Mouse (Mus musculus): ENCODE results near the gene Sap30. TPM values are rescaled to one million over a fixed set of nuclear protein-coding genes. Genes with fewer than 3 reads are reported as not detected.

The Sap30 gene
- total RNA-seq, 1 experiment, result 76.8 TPM

GRCm38 (mm10) chr8:57478406-57478805, 9.3 kb downstream of the Sap30 start:
- no peak for TF ChIP-seq ZC3H11A (IDR thresholded peaks at IDR 0.05; ENCODE audit: borderline replicate concordance, low read depth, low read length)
- no peak for TF ChIP-seq ZNF384 (IDR thresholded peaks at IDR 0.05; ENCODE audit: low read depth, low read length)
- TF ChIP-seq HCFC1 (IDR thresholded peaks at IDR 0.05; ENCODE audit: borderline replicate concordance, insufficient read depth, low read length), result no peak
- TF ChIP-seq CHD2 (IDR thresholded peaks at IDR 0.05; ENCODE audit: low read depth, low read length), result no peak
- TF ChIP-seq MAFK (IDR thresholded peaks at IDR 0.05; ENCODE audit: insufficient read depth, low read depth, low read length), result no peak
- H3K9me3 ChIP-seq (ENCODE audit: control insufficient read depth, insufficient read depth, low read depth, low read length), result no peaks in the 10 kb centered on the region

GRCm38 (mm10) chr8:57473751-57474150, 13.9 kb downstream of the Sap30 start:
- Histone ChIP-seq H3K9ac (ENCODE audit: insufficient read depth, low read depth, low read length, poor library complexity, severe bottlenecking) (no peak overlapping the region), H3K9me3 (ENCODE audit: control insufficient read depth, insufficient read depth, low read depth, low read length) (no peaks in the 10 kb centered on the region), H3K4me3 (ENCODE audit: insufficient read depth in 1 of 2, low read depth in 1 of 2, low read length in 2 of 2, poor library complexity in 1 of 2, severe bottlenecking in 1 of 2) (no peak overlapping the region), H3K36me3 (ENCODE audit: control insufficient read depth, insufficient read depth, low read length, poor library complexity, severe bottlenecking) (no peaks in the 10 kb centered on the region), H3K4me1 (ENCODE audit: control insufficient read depth in 2 of 2, insufficient read depth in 2 of 2, low read length in 2 of 2, poor library complexity in 1 of 2) (no peaks in the 10 kb centered on the region), H3K27ac (ENCODE audit: insufficient read depth, low read depth, low read length, poor library complexity, severe bottlenecking) (no peak overlapping the region)
- in situ Hi-C loops (cut with MboI; ENCODE audit: low sequenced_read_pairs in 2 of 2, unreplicated experiment in 2 of 2), result no loop called here
- no peak for DNase-seq (ENCODE audit: low read depth, low spot score)
- TF ChIP-seq CHD2 (IDR thresholded peaks at IDR 0.05; ENCODE audit: low read depth, low read length) (no peak), ZC3H11A (IDR thresholded peaks at IDR 0.05; ENCODE audit: borderline replicate concordance, low read depth, low read length) (no peak), HCFC1 (IDR thresholded peaks at IDR 0.05; ENCODE audit: borderline replicate concordance, insufficient read depth, low read length) (no peak), ZNF384 (IDR thresholded peaks at IDR 0.05; ENCODE audit: low read depth, low read length) (no peak), MAFK (IDR thresholded peaks at IDR 0.05; ENCODE audit: insufficient read depth, low read depth, low read length) (no peak)

More at GRCm38 (mm10) chr8:57478406-57478805, 9.3 kb downstream of the Sap30 start:
- Histone ChIP-seq H3K9ac (ENCODE audit: insufficient read depth, low read depth, low read length, poor library complexity, severe bottlenecking) (no peak overlapping the region), H3K4me1 (ENCODE audit: control insufficient read depth in 2 of 2, insufficient read depth in 2 of 2, low read length in 2 of 2, poor library complexity in 1 of 2) (peaks cover 0 to 2% of the 10 kb centered on the region in 2 experiments; a peak in 1 of 4 replicates), H3K36me3 (ENCODE audit: control insufficient read depth, insufficient read depth, low read length, poor library complexity, severe bottlenecking) (peaks cover 6% of the 10 kb centered on the region), H3K4me3 (ENCODE audit: insufficient read depth in 1 of 2, low read depth in 1 of 2, low read length in 2 of 2, poor library complexity in 1 of 2, severe bottlenecking in 1 of 2) (no peak overlapping the region), H3K27ac (ENCODE audit: insufficient read depth, low read depth, low read length, poor library complexity, severe bottlenecking) (no peak overlapping the region)
- in situ Hi-C loops (cut with MboI; ENCODE audit: low sequenced_read_pairs in 2 of 2, unreplicated experiment in 2 of 2), result no loop called here
- no peak for DNase-seq (ENCODE audit: low read depth, low spot score)

GRCm38 (mm10) chr8:57470863-57471262, 16.8 kb downstream of the Sap30 start:
- no peaks in the 10 kb centered on the region for H3K9me3 ChIP-seq (ENCODE audit: control insufficient read depth, insufficient read depth, low read depth, low read length)
- H3K36me3 ChIP-seq (ENCODE audit: control insufficient read depth, insufficient read depth, low read length, poor library complexity, severe bottlenecking), result no peaks in the 10 kb centered on the region
- no peaks in the 10 kb centered on the region for H3K4me1 ChIP-seq (ENCODE audit: control insufficient read depth in 2 of 2, insufficient read depth in 2 of 2, low read length in 2 of 2, poor library complexity in 1 of 2)
- TF ChIP-seq CHD2 (IDR thresholded peaks at IDR 0.05; ENCODE audit: low read depth, low read length) (no peak), ZNF384 (IDR thresholded peaks at IDR 0.05; ENCODE audit: low read depth, low read length) (no peak), HCFC1 (IDR thresholded peaks at IDR 0.05; ENCODE audit: borderline replicate concordance, insufficient read depth, low read length) (no peak), MAFK (IDR thresholded peaks at IDR 0.05; ENCODE audit: insufficient read depth, low read depth, low read length) (no peak), ZC3H11A (IDR thresholded peaks at IDR 0.05; ENCODE audit: borderline replicate concordance, low read depth, low read length) (no peak)
- H3K27ac ChIP-seq (ENCODE audit: insufficient read depth, low read depth, low read length, poor library complexity, severe bottlenecking), result no peak overlapping the region
- DNase-seq (ENCODE audit: low read depth, low spot score), result no peak
- in situ Hi-C loops (cut with MboI; ENCODE audit: low sequenced_read_pairs in 2 of 2, unreplicated experiment in 2 of 2), result no loop called here
- H3K4me3 ChIP-seq (ENCODE audit: insufficient read depth in 1 of 2, low read depth in 1 of 2, low read length in 2 of 2, poor library complexity in 1 of 2, severe bottlenecking in 1 of 2), result no peak overlapping the region
- no peak overlapping the region for H3K9ac ChIP-seq (ENCODE audit: insufficient read depth, low read depth, low read length, poor library complexity, severe bottlenecking)

- in situ Hi-C loops (cut with MboI; ENCODE audit: low sequenced_read_pairs in 2 of 2, unreplicated experiment in 2 of 2), result no loop called here
- H3K4me1 ChIP-seq (ENCODE audit: control insufficient read depth in 2 of 2, insufficient read depth in 2 of 2, low read length in 2 of 2, poor library complexity in 1 of 2), result no peaks in the 10 kb centered on the region
- no peaks in the 10 kb centered on the region for H3K36me3 ChIP-seq (ENCODE audit: control insufficient read depth, insufficient read depth, low read length, poor library complexity, severe bottlenecking)
- H3K9ac ChIP-seq (ENCODE audit: insufficient read depth, low read depth, low read length, poor library complexity, severe bottlenecking), result no peak overlapping the region
- no peaks in the 10 kb centered on the region for H3K9me3 ChIP-seq (ENCODE audit: control insufficient read depth, insufficient read depth, low read depth, low read length)
- no peak for DNase-seq (ENCODE audit: low read depth, low spot score)
- H3K27ac ChIP-seq (ENCODE audit: insufficient read depth, low read depth, low read length, poor library complexity, severe bottlenecking), result no peak overlapping the region
- H3K4me3 ChIP-seq (ENCODE audit: insufficient read depth in 1 of 2, low read depth in 1 of 2, low read length in 2 of 2, poor library complexity in 1 of 2, severe bottlenecking in 1 of 2), result no peak overlapping the region
- TF ChIP-seq MAFK (IDR thresholded peaks at IDR 0.05; ENCODE audit: insufficient read depth, low read depth, low read length) (no peak), CHD2 (IDR thresholded peaks at IDR 0.05; ENCODE audit: low read depth, low read length) (no peak), ZC3H11A (IDR thresholded peaks at IDR 0.05; ENCODE audit: borderline replicate concordance, low read depth, low read length) (no peak), ZNF384 (IDR thresholded peaks at IDR 0.05; ENCODE audit: low read depth, low read length) (no peak), HCFC1 (IDR thresholded peaks at IDR 0.05; ENCODE audit: borderline replicate concordance, insufficient read depth, low read length) (no peak)
Measured at GRCm38 (mm10) chr8:57468624-57469023, 19.0 kb downstream of the Sap30 start.

GRCm38 (mm10) chr8:57463757-57464156, 23.9 kb downstream of the Sap30 start:
- in situ Hi-C loops (cut with MboI; ENCODE audit: low sequenced_read_pairs in 2 of 2, unreplicated experiment in 2 of 2), result no loop called here

More at GRCm38 (mm10) chr8:57463757-57464156, 23.9 kb downstream of the Sap30 start:
- Histone ChIP-seq H3K36me3 (ENCODE audit: control insufficient read depth, insufficient read depth, low read length, poor library complexity, severe bottlenecking) (no peaks in the 10 kb centered on the region), H3K27ac (ENCODE audit: insufficient read depth, low read depth, low read length, poor library complexity, severe bottlenecking) (no peak overlapping the region), H3K9ac (ENCODE audit: insufficient read depth, low read depth, low read length, poor library complexity, severe bottlenecking) (no peak overlapping the region), H3K9me3 (ENCODE audit: control insufficient read depth, insufficient read depth, low read depth, low read length) (no peaks in the 10 kb centered on the region), H3K4me3 (ENCODE audit: insufficient read depth in 1 of 2, low read depth in 1 of 2, low read length in 2 of 2, poor library complexity in 1 of 2, severe bottlenecking in 1 of 2) (no peak overlapping the region), H3K4me1 (ENCODE audit: control insufficient read depth in 2 of 2, insufficient read depth in 2 of 2, low read length in 2 of 2, poor library complexity in 1 of 2) (no peaks in the 10 kb centered on the region)
- TF ChIP-seq HCFC1 (IDR thresholded peaks at IDR 0.05; ENCODE audit: borderline replicate concordance, insufficient read depth, low read length) (no peak), MAFK (IDR thresholded peaks at IDR 0.05; ENCODE audit: insufficient read depth, low read depth, low read length) (no peak), CHD2 (IDR thresholded peaks at IDR 0.05; ENCODE audit: low read depth, low read length) (no peak), ZC3H11A (IDR thresholded peaks at IDR 0.05; ENCODE audit: borderline replicate concordance, low read depth, low read length) (no peak), ZNF384 (IDR thresholded peaks at IDR 0.05; ENCODE audit: low read depth, low read length) (no peak)
- DNase-seq (ENCODE audit: low read depth, low spot score), result no peak

Data from ES-E14 (cell line).